Mouse (Mus musculus) left cerebral cortex, postnatal 10 days (tissue): ENCODE measurements around the gene Mfsd4b1. TPM values are rescaled to one million over a fixed set of nuclear protein-coding genes. Genes with fewer than 3 reads are reported as not detected.
"Not testable (repeated sequence)": the region's sequence is repeated elsewhere in the genome, so short reads cannot be mapped to it uniquely, and the experiment has no call there.

ENCODE experiments used
- DNase-seq, 2 experiments: peaks; one replicate each; pipeline ENCODE4 v3.0.0; 2021 to 2022; ENCODE audit warnings: low spot score in 2 of 2, mixed read lengths in 1 of 2; ENCODE audit errors: extremely low spot score in 1 of 2
- intact Hi-C: fragments of 180-260 bp; cut with DNase I; formaldehyde crosslinking; loops from one replicate; pipeline ENCODE4 v1.15.1; 2025
- total RNA-seq, 2 experiments: library from RNA; stranded (reverse); gene quantifications; 2 replicates each; pipeline ENCODE4 v1.2.3; 2021

Mfsd4b1 gene
- total RNA-seq, 2 experiments from 2014 or later: 0.28 TPM; not detected in 1

DNA sequence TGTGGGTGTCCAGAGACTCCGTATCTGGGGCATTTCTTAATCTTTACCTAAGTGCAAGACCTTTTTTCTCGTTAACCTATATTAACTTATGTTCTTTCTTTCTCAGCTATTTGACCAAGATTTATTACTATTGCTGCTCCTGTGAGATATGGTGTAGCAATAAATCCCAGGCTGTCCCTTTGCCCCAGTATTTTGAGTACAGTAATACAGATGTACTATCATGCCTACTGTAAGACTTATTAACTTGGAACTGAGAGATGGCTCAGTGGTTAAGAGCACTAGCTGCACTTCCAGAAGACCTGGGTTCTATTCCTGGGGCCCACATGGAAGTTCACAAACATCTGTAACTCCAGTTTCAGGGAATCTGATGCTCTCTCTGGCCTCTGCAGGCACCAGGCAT is 25.7 kb upstream of the Mfsd4b1 start:
- intact Hi-C loops: loop anchor here (10.0 kb wide), 1 partner anchor 474 kb away; no protein-coding TSS in a partner anchor

DNA sequence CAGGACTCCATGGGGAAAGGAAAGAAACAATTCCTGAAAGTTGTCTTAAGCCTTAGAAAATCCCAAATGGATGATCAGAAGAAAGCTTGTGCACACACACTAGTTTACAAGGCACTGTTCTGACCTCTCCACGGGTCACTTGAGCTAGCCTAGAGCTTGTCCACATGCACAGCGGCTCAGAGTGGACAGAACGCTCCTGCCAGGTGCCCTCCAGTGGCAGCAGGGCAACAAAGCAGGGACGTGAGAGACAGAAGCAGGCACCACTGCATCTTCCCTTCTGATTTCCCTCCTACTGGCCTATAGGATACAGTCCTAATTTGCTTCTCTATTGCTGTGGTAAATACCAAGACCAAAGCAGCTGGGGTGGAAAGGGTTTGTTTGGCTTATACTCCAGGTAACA is 16.3 kb upstream of the Mfsd4b1 start:
- intact Hi-C loops: no loop called here
- no peak for DNase-seq

More for the DNA sequence above, 25.7 kb upstream of the Mfsd4b1 start:
- DNase-seq: no peak

- intact Hi-C loops: no loop called here
- DNase-seq: peak; percentile 56 to 60
These were observed 11.9 kb upstream of the Mfsd4b1 start for GRCm38 (mm10) chr10:40036686-40037560.

DNA sequence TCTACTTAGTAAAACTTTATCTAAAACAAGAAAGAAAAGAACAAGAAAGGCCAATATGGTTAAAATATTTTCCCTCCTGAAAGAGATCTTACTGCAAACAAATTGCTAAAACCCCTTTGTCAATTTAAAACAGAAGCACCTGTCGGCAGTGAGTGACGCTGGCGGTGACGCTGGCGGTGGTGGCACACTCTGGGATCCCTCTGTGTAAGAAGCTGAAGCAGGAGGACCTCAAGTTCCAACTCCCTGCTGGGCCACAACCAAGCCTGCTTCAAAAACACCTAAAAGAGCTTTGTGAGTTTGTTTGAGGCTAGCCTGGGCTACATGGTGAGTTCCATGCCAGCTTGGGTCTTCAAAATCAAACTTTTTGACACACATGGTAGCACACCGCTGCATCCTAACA is 9.9 kb upstream of the Mfsd4b1 start:
- DNase-seq: no peak
- intact Hi-C loops: no loop called here

- DNase-seq: no peak
These were observed 7.8 kb upstream of the Mfsd4b1 start for GRCm38 (mm10) chr10:40032897-40033296.

DNA sequence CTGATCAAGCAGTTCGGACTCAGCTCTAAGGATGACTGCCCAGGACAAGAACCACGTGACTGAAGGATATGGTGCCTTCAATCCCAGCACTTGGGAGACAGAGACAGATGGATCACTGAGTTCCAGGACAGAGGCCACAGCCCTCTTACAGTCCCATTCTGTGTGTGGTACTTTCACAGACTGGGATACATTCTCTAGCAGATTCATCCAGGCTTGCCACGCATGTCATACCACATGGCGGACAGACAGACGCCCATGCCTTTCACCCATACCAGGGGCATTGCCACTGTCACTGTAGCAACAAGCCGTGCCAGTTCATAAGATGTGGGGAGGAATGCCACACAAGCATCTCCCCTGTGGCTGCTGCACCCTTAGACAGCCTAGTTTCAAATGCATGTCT is 5.6 kb upstream of the Mfsd4b1 start:
- intact Hi-C loops: no loop called here
- no peak for DNase-seq

More at GRCm38 (mm10) chr10:40032897-40033296, 7.8 kb upstream of the Mfsd4b1 start:
- intact Hi-C loops: no loop called here

- no peak for DNase-seq
- intact Hi-C loops: no loop called here
These were observed 4.5 kb upstream of the Mfsd4b1 start for GRCm38 (mm10) chr10:40029610-40030009.

GRCm38 (mm10) chr10:40028091-40028490 is 3.0 kb upstream of the Mfsd4b1 start:
- intact Hi-C loops: no loop called here
- no peak for DNase-seq

GRCm38 (mm10) chr10:40026546-40026945 is 1.5 kb upstream of the Mfsd4b1 start:
- no peak for DNase-seq
- intact Hi-C loops: no loop called here

DNA sequence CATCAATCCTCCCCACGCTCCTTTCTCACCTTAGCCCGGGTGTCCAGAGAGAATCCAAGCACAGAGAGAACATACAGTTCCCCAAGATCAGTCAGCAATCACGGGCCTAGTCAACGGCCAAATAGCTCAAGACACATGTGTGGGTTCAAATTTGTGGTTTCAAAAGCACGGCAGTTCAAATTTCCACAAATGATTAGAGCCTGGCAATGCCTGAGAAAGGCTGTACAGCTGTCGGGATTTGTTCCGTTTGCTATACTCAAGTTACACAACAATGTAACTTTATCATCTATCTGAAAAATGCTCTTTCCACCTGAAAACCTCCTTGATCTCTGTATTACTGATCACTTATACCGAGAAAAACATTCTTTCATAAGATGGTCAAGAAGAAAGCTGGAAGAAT is 492 bp upstream of the Mfsd4b1 start:
- intact Hi-C loops: no loop called here
- DNase-seq: no peak

DNA sequence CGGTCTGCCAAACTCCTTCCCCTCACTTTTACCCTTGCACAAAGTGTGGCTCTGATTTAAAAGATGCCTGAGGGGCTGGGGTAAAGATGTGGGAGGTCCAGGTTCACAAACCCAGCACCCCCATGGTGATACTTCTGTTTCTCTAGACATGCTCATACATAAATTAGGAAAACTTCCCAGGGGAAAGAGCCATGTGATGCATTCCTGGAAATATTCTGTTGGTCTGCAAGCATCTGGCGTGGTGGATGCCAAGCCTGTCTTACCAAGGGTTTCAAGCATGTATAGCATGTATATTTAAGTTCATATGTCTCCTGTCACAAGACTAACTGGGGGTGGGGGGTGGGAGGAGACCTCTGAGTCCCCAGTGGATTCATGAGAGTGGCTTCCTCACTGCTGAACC is 4.7 kb downstream of the Mfsd4b1 start:
- intact Hi-C loops: no loop called here
- no peak for DNase-seq

DNA sequence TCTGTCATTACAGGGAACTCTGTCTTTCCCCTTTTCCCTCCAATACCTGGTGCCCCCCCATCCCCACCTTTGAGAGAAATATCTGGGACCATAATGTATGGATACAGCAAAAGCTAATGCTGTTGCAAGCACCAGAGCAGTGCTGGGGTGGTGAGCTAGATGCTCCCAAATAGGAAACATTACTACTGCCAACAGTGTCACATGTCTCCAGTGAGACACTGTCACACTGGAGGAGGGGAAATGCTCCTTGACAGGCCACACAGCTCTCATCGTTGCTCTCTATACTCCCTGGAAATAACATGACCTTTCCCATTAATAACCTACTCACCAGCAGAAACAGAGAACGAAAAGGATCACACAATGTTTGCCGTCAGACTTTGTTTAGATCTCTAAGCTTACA is 5.6 kb downstream of the Mfsd4b1 start:
- intact Hi-C loops: no loop called here
- no peak for DNase-seq

DNA sequence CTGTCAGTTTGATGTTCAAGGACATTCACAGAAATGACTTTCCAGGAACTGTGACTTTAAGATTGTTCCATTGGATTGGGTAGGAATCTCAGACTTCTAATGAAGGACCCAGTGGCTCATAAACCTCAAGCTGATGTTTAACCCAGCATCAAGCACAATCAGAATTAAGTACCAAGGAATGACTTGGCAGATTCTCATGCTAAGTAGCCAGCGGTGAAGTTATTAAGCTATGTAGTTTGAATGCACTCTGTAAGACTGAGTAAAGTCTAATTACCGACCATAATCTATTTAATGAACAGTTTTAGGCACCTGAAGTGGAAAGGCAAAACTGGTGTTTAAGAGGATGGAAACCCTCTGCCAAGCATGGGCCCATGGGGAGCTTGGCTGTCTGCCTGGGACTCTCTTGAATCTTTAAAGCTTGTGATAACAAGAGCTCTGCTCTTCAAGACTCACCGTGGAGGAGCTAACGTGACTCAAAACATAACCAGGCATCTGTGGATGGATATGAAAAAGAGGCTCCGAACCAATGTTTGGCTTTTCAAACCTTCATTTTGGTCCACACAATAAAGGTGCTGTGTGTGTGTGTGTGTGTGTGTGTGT is 6.7 kb downstream of the Mfsd4b1 start:
- intact Hi-C loops: no loop called here
- no peak for DNase-seq

- intact Hi-C loops: no loop called here
- no peak for DNase-seq
These were observed 15.5 kb downstream of the Mfsd4b1 start for GRCm38 (mm10) chr10:40009591-40009990.

DNA sequence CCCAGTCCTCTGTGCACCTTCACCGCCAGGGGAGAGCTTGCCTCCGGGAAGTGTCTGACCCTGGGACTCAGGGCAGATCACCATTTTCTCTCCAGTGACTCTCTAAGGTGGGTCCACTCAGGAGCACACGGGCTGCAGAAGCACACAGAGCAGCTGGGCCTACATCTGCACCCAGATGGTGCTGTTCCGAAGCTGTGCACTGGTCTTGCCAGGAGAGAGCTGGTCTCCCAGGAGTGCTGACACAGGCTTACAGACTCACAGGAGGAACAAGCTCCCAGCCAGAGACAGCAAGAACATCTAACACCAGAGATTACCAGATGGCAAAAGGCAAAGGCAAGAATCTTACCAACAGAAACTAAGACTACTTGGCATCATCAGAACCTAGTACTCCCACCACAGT is 16.2 kb downstream of the Mfsd4b1 start:
- DNase-seq, intact Hi-C loops: not testable (repeated sequence)

DNA sequence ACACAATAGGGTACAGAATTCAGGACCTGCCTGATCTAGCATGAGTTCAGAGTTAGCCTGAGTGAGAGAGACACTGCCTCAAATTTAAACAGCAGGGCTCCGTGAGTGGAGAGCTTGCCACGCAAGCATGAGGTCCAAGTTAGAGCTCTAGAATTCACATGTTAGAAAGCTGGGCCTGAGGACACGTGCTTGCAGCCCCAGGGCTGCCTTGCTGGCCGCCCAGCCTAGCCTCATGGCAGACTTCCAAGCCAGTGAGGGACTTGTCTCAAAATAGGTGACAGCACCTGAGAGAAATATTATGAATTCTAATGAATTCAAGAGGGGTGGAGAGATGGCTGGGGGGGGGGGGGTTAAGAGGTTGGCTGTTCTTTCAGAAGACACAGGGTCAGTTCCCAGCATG is 17.1 kb downstream of the Mfsd4b1 start:
- no peak for DNase-seq
- intact Hi-C loops: no loop called here

GRCm38 (mm10) chr10:40006963-40007362 is 18.1 kb downstream of the Mfsd4b1 start:
- intact Hi-C loops: no loop called here

DNA sequence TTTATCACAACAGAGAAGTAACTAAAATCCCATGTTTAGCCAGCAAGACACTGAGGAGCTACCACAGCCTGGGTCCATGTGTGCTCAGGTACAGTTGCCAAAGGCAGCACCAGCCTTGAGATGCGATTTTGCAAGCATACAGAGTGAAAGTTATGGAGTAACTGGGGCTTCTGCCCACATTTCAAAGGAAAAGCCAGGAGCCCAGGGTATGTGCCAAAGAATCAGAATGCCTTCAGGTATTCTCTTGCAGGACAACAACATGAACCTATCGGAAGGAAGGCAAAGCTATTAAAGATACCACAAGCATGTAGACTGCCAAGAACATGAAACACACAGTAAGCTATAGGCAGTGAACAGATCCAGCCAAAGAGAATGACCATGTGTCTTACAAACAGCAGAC is 24.3 kb downstream of the Mfsd4b1 start:
- DNase-seq: no peak
- intact Hi-C loops: no loop called here

More at GRCm38 (mm10) chr10:40006963-40007362, 18.1 kb downstream of the Mfsd4b1 start:
- no peak for DNase-seq

- intact Hi-C loops: no loop called here
- no peak for DNase-seq
These were observed 33.9 kb downstream of the Mfsd4b1 start for GRCm38 (mm10) chr10:39991155-39991554.

GRCm38 (mm10) chr10:39986466-39986865 is 38.6 kb downstream of the Mfsd4b1 start, which contains the start of gene Mfsd4b5:
Mfsd4b5 (minus strand) TSS chr10:39986646.
- intact Hi-C loops: no loop called here
- DNase-seq: no peak
